Mouse (Mus musculus) brown adipose tissue, adult 24 weeks (tissue): ENCODE measurements at regions not wholly inside any gene's neighbourhood (a gene's known extent, or its start where the extent isn't known, plus 50 kb on each side); places are given as distances from the start of the nearest gene placed in this dataset.
"Not testable (repeated sequence)": the region's sequence is repeated elsewhere in the genome, so short reads cannot be mapped to it uniquely, and the experiment has no call there.

Source experiments
- H3K27ac ChIP-seq: fragments of 200-500 bp; replicated peaks from 2 replicates; pipeline ENCODE4 v1.5.1; 2012; ENCODE audit warnings: low read depth, mild to moderate bottlenecking, low read length
- H3K4me1 ChIP-seq: fragments of 200-500 bp; 2 replicates; pipeline ENCODE4 v1.6.1; 2012; ENCODE audit warnings: low read length, mixed read lengths; ENCODE audit not compliant: control insufficient read depth, insufficient read depth, insufficient read length
- H3K4me3 ChIP-seq: fragments of 200-500 bp; 2 replicates; pipeline ENCODE4 v1.5.1; 2012; ENCODE audit warnings: low read depth, mild to moderate bottlenecking, low read length, moderate library complexity; ENCODE audit not compliant: insufficient read depth

DNA sequence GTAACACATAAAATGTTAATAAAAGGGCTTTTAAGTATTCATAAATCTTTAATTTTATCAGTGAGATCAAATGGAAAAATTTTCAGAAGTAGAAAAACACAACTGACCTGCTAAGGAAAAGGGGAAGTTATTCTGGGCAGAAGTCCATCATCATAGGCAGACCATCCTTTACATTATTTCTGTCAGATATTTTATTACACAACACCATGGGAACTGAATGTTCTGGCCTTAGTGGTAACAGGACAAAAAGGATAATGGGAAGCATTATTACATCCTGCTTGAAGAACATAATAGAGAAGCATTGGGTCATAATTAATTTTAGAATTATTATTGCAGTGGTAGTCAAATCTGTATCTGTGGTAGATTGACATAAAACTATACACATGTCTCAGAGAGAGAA lies 603.5 kb upstream of the Gje1 start:
- Histone ChIP-seq H3K27ac (no peak overlapping the region), H3K4me3 (no peak overlapping the region), H3K4me1 (no peaks in the 10 kb centered on the region)

DNA sequence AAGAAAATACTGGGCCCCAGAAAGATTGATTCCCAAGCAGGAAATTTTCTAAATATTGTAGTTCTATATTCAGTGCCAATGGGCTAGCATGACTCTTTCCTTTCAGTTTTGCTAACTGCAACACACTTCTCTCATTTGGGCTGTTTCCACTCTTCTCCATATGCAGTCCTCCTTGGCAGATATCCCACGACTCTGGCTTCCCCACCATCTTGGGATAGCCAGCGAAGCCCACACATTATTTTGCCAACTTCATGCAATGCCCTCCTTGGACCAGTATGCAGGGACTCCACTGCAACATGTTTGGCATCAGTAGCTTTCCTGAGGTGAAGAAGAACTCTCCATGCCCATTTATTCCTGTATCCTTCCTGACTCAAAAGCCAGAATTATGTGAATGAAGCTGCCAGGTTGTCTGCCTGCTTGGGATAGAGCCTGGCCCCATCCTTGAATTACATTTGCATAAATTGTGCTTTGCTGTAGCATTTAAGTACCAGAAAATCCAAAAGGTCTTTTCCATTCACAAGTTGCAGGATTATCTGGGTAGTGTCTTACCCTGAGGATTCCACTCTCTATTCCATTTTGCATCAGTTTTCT lies 599.1 kb upstream of the Gje1 start:
- Histone ChIP-seq H3K4me3 (no peak overlapping the region), H3K27ac (no peak overlapping the region), H3K4me1 (no peaks in the 10 kb centered on the region)

DNA sequence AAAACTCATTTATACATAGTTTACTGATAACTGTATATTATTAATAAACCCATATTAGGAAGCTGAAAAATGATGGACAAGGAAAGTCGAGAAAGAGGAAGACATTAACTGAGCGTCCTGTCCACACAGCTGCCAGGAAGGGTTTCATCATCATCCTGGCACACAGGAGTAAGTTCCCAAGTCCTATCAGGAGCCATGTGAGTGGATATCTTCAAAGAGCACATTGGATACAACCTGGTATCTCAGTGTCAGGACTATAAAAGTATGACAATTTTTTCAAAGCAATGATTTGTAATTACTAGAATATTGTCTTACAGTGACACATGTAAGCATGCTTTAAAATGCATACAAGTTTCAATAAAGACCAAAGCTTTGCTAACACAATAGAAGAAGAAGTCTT lies 592.6 kb upstream of the Gje1 start:
- no peak overlapping the region for H3K27ac ChIP-seq
- H3K4me3 ChIP-seq: no peak overlapping the region
- H3K4me1 ChIP-seq: no peaks in the 10 kb centered on the region

DNA sequence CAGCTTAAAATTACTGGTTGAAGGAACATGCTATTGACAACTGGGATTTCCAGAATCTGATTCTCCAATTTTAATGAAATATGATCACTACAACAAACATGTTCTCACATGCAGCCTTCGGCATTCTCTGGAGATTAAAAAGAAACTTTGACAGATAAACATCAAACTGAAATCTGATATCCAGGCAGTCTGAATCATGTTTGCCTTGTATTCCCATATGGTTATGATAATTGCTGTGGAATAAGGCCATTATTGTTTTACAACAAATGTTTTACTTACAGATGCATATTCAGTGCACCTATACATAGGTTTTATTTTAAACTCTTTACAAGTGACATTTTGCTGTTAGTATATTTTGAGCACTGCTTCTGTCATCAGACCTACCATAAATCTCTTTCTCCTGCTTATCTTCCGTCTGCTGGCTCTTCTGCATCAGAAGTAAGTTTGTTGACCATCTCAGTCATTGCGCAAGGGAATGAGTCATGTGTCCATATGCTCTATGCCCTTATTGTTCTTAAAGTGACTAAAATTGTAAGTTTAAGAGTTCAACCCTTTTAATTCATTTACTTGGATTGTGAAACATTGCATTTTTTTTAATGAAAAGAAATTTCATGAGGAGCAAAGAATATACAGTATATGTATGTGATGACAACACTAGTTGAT lies 587.9 kb upstream of the Gje1 start:
- H3K4me3 ChIP-seq: no peak overlapping the region
- H3K4me1 ChIP-seq: peaks cover 2% of the 10 kb centered on the region; the same call in 1 of the 2 replicates
- H3K27ac ChIP-seq: no peak overlapping the region

DNA sequence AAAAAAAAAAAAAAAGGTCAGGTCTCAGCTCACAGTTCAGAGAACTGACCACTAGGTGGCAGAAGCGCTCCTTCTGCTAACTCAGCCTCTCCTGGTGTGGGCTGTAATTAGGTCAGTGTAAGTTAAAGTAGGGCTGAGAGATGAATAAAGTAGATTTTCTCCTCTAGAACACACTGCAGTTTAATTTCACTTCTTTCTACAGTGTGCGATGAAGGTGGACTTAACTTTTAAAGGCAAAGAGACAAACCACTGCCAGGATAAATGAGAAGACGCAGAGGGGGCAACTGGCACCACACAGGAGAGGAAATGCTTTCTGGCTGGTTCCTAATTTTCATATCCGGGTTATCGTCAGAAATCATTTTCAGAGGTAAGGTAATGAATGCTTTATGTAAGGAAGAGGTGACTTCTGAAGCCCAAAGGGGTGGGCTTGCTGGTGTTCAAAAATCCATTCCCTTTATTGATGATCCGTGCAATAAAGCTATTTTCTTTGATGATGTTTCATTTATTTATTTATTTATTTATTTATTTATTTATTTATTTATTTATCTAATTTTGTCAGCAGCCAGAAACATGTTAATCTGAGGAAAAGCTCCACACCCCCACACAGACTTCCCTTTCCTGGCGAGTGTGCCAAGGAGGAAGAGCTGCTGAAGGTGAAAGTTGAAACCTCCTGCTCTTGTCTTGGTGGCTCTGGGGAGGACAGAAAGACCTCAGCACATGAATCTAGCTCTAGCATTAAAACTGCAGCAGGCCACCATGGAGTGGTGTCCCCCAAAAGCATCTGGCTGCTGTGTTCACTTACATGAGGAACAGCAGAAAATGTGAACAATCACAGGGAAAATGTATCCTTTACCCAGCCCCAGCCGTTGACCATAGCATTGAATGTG lies 582.4 kb upstream of the Gje1 start:
- Histone ChIP-seq H3K4me1 (peaks cover 2% of the 10 kb centered on the region; the same call in 1 of the 2 replicates), H3K27ac (peak overlapping the region; percentile 52), H3K4me3 (peak overlapping the region; percentile 34; the same call in 1 of the 2 replicates)

DNA sequence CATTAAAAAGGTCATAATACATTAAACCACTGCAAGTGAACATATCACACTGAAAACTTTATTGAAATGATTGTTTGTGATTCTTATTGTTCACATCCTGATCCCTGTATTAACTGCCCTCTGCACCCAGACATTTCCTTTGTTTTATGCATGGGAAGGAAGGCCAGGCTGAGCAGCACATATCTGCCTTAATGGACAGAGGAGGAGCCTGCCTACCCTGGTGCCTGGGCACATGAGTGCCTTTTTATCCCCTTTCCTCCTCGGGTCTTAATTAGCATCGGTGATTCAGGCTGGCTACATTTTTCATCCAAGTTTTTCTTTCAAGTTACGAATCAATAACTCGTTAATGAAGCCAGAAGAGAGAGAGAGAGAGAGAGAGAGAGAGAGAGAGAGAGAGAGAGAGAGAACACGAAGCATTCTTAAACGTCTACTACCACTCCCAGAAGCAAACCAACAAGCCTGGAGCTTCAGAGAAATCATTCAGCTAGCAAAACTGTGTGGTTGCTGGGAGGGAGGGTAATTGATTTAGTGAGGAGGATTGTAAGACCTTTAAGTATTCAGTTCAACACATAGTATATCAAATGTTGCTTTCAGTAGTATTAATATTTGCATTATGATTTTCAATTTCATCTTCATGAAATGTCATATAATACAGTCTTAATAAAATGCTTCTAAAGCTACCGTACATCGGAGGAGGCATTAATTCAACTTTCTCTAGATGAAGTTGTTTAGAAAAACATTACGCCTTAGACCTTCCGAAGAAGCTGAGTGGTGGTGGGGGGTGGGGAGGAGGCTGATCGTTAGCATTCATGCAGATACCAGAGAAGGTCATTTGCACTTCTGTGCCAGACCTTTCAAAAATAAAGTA lies 581.6 kb upstream of the Gje1 start:
- Histone ChIP-seq H3K27ac (no peak overlapping the region), H3K4me3 (no peak overlapping the region), H3K4me1 (peaks cover 2% of the 10 kb centered on the region; the same call in 1 of the 2 replicates)

DNA sequence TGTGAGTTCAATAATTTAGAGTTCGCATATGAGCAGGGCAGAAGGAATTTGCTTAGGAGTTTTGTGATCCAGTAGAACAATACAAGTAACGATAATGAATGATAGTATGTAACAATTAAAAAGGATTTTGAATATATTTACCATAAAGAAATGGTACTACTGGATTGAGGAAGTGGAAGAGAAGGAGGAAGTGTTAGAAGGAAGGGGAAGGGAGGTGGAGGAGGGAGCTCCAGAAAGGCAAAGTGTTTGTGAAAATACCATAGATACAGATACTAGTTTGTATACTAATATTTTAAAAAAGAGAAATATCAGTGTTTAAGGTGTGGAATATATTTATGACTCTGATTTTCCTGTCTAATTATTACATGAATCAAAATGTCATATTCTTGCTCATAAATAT lies 579.2 kb upstream of the Gje1 start:
- H3K4me1 ChIP-seq: peaks cover 2% of the 10 kb centered on the region; the same call in 1 of the 2 replicates

DNA sequence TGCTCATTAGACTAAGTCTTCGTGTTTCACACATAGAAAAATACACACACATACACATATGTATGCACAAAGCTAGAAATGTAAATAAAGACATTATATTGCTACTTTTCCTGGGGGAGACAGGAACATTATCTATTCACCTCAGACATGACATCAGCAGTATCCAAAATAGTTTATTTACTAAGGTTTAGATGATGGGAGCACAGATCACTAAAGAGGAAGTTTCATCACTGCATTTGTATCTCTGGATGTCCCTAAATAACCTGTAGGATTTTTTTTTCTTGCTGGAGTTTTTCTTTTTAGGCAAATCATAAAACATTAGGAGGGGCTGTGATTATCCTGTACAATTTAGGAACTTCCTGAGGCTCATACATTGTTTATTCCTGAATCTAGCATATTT lies 576.1 kb upstream of the Gje1 start:
- H3K4me1 ChIP-seq: no peaks in the 10 kb centered on the region
- no peak overlapping the region for H3K4me3 ChIP-seq
- H3K27ac ChIP-seq: no peak overlapping the region

More for the DNA sequence above, 579.2 kb upstream of the Gje1 start:
- no peak overlapping the region for H3K27ac ChIP-seq
- no peak overlapping the region for H3K4me3 ChIP-seq

DNA sequence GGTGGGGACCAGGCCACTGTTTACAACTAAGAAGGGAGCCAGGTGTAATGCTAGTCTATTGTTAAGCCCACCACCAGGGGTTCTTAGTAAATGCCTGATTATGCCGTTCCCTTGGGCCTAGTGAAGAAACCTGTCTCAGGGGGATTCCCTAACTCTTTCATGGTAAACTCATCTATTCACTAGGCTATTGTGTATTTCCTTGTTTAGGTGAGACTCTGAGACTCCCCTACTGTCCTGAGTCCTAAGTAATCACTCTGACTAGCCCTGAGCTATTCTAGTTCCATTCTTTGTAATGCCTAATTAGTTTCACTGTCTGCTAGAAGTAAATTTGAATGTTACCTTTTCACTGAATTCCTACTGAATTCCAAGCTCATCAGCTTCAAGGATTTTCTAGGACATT lies 545.3 kb upstream of the Gje1 start:
- not testable (repeated sequence) for H3K4me3 ChIP-seq, H3K27ac ChIP-seq, H3K4me1 ChIP-seq

DNA sequence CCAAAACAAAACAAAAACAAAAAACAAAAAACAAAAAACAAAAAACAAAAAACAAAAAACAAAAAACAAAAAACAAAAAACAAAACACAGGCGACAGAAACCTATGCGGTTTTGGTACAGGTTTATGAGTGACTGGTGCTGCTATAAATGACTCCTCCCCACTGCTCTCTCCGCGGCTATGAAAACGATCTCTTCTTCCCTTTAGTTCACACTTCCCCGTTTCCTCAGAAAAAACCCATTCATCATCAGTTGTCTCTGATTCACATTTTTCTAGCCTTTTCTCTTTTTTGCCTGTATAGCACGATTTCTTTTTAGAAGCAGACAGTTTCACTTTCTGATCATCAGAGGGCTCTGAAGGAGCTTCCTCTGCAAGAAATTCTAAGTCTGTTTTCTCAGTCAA lies 544.3 kb upstream of the Gje1 start:
- peak overlapping the region; percentile 14; the same call in 1 of the 2 replicates for H3K4me3 ChIP-seq
- not testable (repeated sequence) for H3K27ac ChIP-seq, H3K4me1 ChIP-seq

DNA sequence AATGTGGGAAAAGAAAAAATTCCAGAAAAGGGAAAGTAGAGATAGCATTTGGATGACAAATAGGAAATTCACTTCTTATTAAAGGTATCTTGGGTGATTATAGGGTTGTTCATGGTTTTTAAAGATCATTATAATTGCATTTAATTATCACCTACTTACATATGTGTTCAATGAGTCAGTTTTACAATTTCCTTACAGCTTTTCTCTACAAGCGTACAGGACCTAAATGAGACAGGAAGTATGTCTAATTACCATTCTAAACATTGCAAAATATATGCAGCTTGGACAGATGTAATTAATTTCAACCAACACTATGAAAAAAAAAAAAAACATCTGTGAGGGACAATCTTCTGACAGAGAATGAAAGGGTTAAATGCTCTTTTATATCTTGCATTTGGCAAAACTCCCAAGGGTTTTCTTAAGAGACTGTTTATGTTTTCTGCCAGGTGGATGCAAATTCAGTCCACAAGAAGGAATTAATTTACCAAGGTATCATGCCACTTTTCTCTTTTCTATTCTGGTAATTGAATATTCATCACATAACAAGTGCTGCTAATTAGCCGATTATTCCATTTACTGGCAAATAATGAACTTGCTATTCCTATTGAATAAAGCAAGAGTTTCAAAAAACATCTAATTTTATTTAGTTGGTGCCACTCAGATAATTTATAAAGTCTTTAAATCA lies 531.5 kb upstream of the Gje1 start:
- Histone ChIP-seq H3K4me3 (no peak overlapping the region), H3K27ac (no peak overlapping the region), H3K4me1 (no peaks in the 10 kb centered on the region)

DNA sequence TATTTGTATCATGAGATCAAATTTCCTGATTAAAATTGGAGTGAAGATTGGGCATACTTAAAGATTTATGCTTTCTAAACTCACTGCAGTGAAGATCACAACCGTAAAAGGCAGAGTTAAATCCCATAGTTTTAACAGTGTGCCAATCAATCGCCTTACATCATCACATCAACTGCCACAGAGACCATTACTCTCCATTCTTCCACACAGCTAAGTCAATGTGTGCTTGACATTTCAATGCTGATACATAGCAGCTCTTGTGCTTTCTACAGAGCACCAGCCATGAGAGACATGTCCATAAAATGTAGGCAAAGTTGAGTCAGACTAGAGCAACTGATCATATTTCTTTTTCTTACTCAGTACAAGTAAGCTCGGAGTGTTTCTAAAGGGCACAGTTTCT lies 530.9 kb upstream of the Gje1 start:
- no peak overlapping the region for H3K4me3 ChIP-seq
- no peaks in the 10 kb centered on the region for H3K4me1 ChIP-seq
- H3K27ac ChIP-seq: no peak overlapping the region

DNA sequence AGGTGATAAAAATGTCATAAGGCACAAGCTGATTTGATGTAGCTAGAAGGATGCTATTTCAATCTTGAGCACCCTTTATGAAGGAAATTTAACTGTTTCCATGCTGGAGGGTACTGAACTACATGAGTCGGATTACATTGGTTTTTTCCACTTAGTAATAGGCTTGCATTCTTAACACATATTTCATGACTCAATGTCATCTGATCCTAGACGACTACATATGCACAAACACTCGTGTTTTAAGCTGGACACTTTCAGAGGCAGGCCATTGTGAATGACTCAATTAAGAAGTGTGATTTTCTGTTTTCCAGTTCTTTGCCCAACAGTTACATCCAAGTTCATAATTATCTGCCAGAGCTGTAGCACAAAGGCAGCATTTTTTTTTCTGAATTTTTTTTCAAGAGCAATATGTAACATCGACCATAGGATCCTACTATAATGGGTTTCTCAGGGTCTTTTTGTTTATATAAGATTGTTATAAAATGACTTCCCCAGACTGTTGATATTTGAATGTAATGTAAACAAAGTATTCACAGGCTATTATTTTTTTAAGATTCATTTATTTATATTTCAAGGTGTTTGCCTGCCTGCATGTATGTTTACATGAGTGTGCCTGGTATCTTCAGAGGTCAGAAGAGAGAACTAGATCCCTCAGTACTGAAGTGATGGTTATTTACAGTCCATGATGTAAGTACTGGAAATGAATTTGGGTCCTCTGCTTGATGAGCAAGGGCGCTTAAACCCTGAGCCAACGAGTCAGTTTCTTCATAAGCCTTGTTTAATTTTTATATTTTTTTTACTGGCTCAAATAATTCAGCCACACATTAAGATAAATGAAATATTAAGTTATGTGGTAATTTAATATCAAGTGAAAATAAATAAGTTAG lies 526.6 kb upstream of the Gje1 start:
- no peak overlapping the region for H3K27ac ChIP-seq
- no peak overlapping the region for H3K4me3 ChIP-seq
- no peaks in the 10 kb centered on the region for H3K4me1 ChIP-seq
